21 mouse cellular contexts compared by ENCODE assay signal in genomic region chr8:88572941-88573645, GRCm38 (mm10). TPM values are rescaled to one million over a fixed set of nuclear protein-coding genes. Genes with fewer than 3 reads are reported as not detected.
DNase-seq lines count a peak whose midpoint lies in the region; ATAC-seq lines count a peak whose summit lies in the region.
"Had no signal": no experiment of that assay in that cellular context is flagged by ENCODE, and none has a peak within 500 bp of the region (broad histone marks: within the 10 kb centered on the region; RNA-seq: fewer than 3 reads in every experiment).

No protein-coding gene starts in this region.

- no peak overlapping the region for H3K4me2 ChIP-seq in forebrain, embryonic 13.5 days
- H3K4me2 ChIP-seq in embryonic facial prominence, embryonic 14.5 days (ENCODE audit: low read depth, low read length) = no peak overlapping the region
- H3K4me2 ChIP-seq: limb, embryonic 12.5 days; midbrain, embryonic 15.5 days had no signal

- 75% methylated on average over 14 of the region's 14 CpGs for WGBS in forebrain, embryonic 13.5 days
- 92% methylated on average over 14 of the region's 14 CpGs for WGBS in forebrain, embryonic 10.5 days
- WGBS in embryonic facial prominence, embryonic 14.5 days = 64% methylated on average over 14 of the region's 14 CpGs

- peak overlapping the region; percentile 81 for H3K27ac ChIP-seq in forebrain, embryonic 13.5 days
- no peak overlapping the region for H3K27ac ChIP-seq in forebrain, embryonic 10.5 days
- H3K27ac ChIP-seq in embryonic facial prominence, embryonic 14.5 days (replicated peaks; ENCODE audit: low read depth, low read length) = no peak overlapping the region
- H3K27ac ChIP-seq: heart, adult 2 months; liver, embryonic 14.5 days; midbrain, embryonic 15.5 days had no signal

- no peak for DNase-seq in forebrain, embryonic 10.5 days (ENCODE audit: extremely low spot score, low spot score)
- DNase-seq in layer of hippocampus, adult 18-20 months (ENCODE audit: low spot score in 2 of 2) = peak; percentile 24 to 74
- no peak for DNase-seq in layer of hippocampus, adult 9-10 months (ENCODE audit: low spot score)
- DNase-seq in embryonic facial prominence, embryonic 14.5 days (ENCODE audit: low spot score) = peak; percentile 74
- DNase-seq in layer of hippocampus, postnatal 14 days (ENCODE audit: low spot score in 2 of 2) = peak; percentile 43 to 73
- DNase-seq in MN1 (ENCODE audit: low spot score) = no peak
- DNase-seq: adrenal gland, postnatal 14 days; cerebellum, adult 18-20 months; gastrocnemius, postnatal 25 days; heart, adult 2 months; lung, postnatal 14 days; right cerebral cortex, postnatal 14 days had no signal

- H3K4me1 ChIP-seq in forebrain, embryonic 13.5 days = peaks cover 86% of the 10 kb centered on the region
- H3K4me1 ChIP-seq in forebrain, embryonic 10.5 days = peaks cover 70% of the 10 kb centered on the region
- peaks cover 73% of the 10 kb centered on the region for H3K4me1 ChIP-seq in embryonic facial prominence, embryonic 14.5 days (ENCODE audit: control insufficient read depth, insufficient read depth, low read length)

- H3K4me3 ChIP-seq in forebrain, embryonic 13.5 days = no peak overlapping the region
- no peak overlapping the region for H3K4me3 ChIP-seq in forebrain, embryonic 10.5 days
- no peak overlapping the region for H3K4me3 ChIP-seq in embryonic facial prominence, embryonic 14.5 days (ENCODE audit: low read depth, low read length)
- H3K4me3 ChIP-seq: heart, adult 2 months; hindbrain, embryonic 10.5 days; limb, embryonic 12.5 days; midbrain, embryonic 15.5 days; myocyte had no signal

- no peaks in the 10 kb centered on the region for H3K27me3 ChIP-seq in forebrain, embryonic 13.5 days
- no peaks in the 10 kb centered on the region for H3K27me3 ChIP-seq in forebrain, embryonic 10.5 days (ENCODE audit: poor library complexity, severe bottlenecking)
- H3K27me3 ChIP-seq in embryonic facial prominence, embryonic 14.5 days (replicated peaks; ENCODE audit: control insufficient read depth, insufficient read depth, low read length) = no peaks in the 10 kb centered on the region
- H3K27me3 ChIP-seq: limb, embryonic 12.5 days; midbrain, embryonic 15.5 days had no signal

- H3K9ac ChIP-seq in forebrain, embryonic 13.5 days = no peak overlapping the region
- no peak overlapping the region for H3K9ac ChIP-seq in embryonic facial prominence, embryonic 14.5 days (ENCODE audit: low read depth, low read length)
- H3K9ac ChIP-seq: limb, embryonic 12.5 days; liver, embryonic 14.5 days; midbrain, embryonic 15.5 days had no signal

- peaks cover 4% of the 10 kb centered on the region; the same call in 1 of the 2 replicates for H3K36me3 ChIP-seq in forebrain, embryonic 13.5 days (ENCODE audit: poor library complexity, severe bottlenecking)
- H3K36me3 ChIP-seq in forebrain, embryonic 10.5 days (replicated peaks) = peaks cover 30% of the 10 kb centered on the region
- peaks cover 4% of the 10 kb centered on the region; the same call in 1 of the 2 replicates for H3K36me3 ChIP-seq in embryonic facial prominence, embryonic 14.5 days (ENCODE audit: control insufficient read depth, insufficient read depth, low read length)
- H3K36me3 ChIP-seq: G1E; midbrain, embryonic 15.5 days had no signal

- ATAC-seq in forebrain, embryonic 13.5 days = 0 out of 2 replicates have a peak, but pooled peaks have one; percentile 4
- no peak for ATAC-seq in embryonic facial prominence, embryonic 14.5 days (ENCODE audit: low read depth)
- ATAC-seq in cerebellum, adult (ENCODE audit: insufficient number of reproducible peaks, low FRiP score, low TSS enrichment) = no peak
- ATAC-seq: midbrain, embryonic 15.5 days had no signal

- H3K9me3 ChIP-seq in forebrain, embryonic 13.5 days (replicated peaks) = no peaks in the 10 kb centered on the region
- no peaks in the 10 kb centered on the region for H3K9me3 ChIP-seq in forebrain, embryonic 10.5 days
- no peaks in the 10 kb centered on the region for H3K9me3 ChIP-seq in embryonic facial prominence, embryonic 14.5 days (ENCODE audit: control insufficient read depth, low read length)
- H3K9me3 ChIP-seq: G1E; hindbrain, embryonic 10.5 days; limb, embryonic 12.5 days; midbrain, embryonic 15.5 days had no signal

RNA-seq across cellular contexts. Expression of gene Nkd1, which starts 51.9 kb away (rescaled TPM):
- polyA plus RNA-seq in forebrain, embryonic 13.5 days (2015; fragmentation: Nextera tagmentation; extraction: Ambion mirVana) = 44.9 and 47.7 TPM in 2 replicates
- 47.2 and 48.5 TPM in 2 replicates for polyA plus RNA-seq in forebrain, embryonic 10.5 days (2016; fragmentation: Nextera tagmentation; extraction: Ambion mirVana)
- 1 to 10 TPM; 8.2 to 9.0 TPM for total RNA-seq in layer of hippocampus, adult 18-20 months (2021)
- 46.4 and 50.4 TPM in 2 replicates for polyA plus RNA-seq in embryonic facial prominence, embryonic 14.5 days (2014; fragmentation: Nextera tagmentation; extraction: Ambion mirVana)
- 10 to 100 TPM; 13.4 to 14.7 TPM for total RNA-seq in layer of hippocampus, postnatal 14 days (2021)
- total RNA-seq: megakaryocyte-erythroid progenitor cell, adult 5-6 weeks had no signal
- polyA plus RNA-seq: G1E had no signal

Comparison
In these comparisons a context has a peak if more than half of its experiments do, and no peak if none do; other contexts are left out.
1. DNase-seq: peak in layer of hippocampus, adult 18-20 months (2 of 2), embryonic facial prominence, embryonic 14.5 days (single experiment) and layer of hippocampus, postnatal 14 days (2 of 2); none in forebrain, embryonic 10.5 days (single experiment), layer of hippocampus, adult 9-10 months (single experiment) and MN1 (single experiment).